Mouse (Mus musculus) lung, embryonic 15.5 days (tissue): ENCODE data around the gene Fbxl15. TPM values are rescaled to one million over a fixed set of nuclear protein-coding genes. Genes with fewer than 3 reads are reported as not detected.

Source experiments
- ATAC-seq: fragments of 200-750 bp; cut with Nextera tagmentation; 2 replicates; pipeline ENCODE4 v1.8.0; 2017; ENCODE audit warnings: moderate number of reproducible peaks, borderline replicate concordance; ENCODE audit not compliant: low FRiP score, low TSS enrichment; ENCODE audit errors: extremely low read depth
- H3K27ac ChIP-seq: fragments of 300-500 bp; sonication (generic); 2 replicates; pipeline ENCODE4 v1.5.1; 2015; ENCODE audit warnings: moderate library complexity, mild to moderate bottlenecking, inconsistent platforms
- H3K27me3 ChIP-seq: fragments of 300-500 bp; sonication (generic); 2 replicates; pipeline ENCODE4 v1.6.1; 2015; ENCODE audit warnings: inconsistent platforms
- H3K36me3 ChIP-seq: fragments of 300-500 bp; sonication (generic); 2 replicates; pipeline ENCODE4 v1.6.1; 2015; ENCODE audit warnings: inconsistent platforms
- H3K4me1 ChIP-seq: fragments of 300-500 bp; sonication (generic); 2 replicates; pipeline ENCODE4 v1.6.1; 2015; ENCODE audit warnings: inconsistent platforms
- H3K4me2 ChIP-seq: fragments of 300-500 bp; sonication (generic); 2 replicates; pipeline ENCODE4 v1.6.1; 2015; ENCODE audit warnings: inconsistent platforms, mild to moderate bottlenecking, moderate library complexity
- H3K4me3 ChIP-seq: fragments of 300-500 bp; sonication (generic); 2 replicates; pipeline ENCODE4 v1.5.1; 2015; ENCODE audit warnings: mild to moderate bottlenecking, inconsistent platforms
- H3K9ac ChIP-seq: fragments of 300-500 bp; sonication (generic); 2 replicates; pipeline ENCODE4 v1.6.1; 2015; ENCODE audit warnings: inconsistent platforms
- H3K9me3 ChIP-seq: fragments of 300-500 bp; sonication (generic); 2 replicates; pipeline ENCODE4 v1.6.1; 2016; ENCODE audit warnings: inconsistent platforms
- WGBS: fragments of 180-500 bp; shearing (Covaris S2); methylation state at CpG from one replicate; pipeline ENCODE4 v1.1.7; 2015; 5-methylcytosine and 5-hydroxymethylcytosine counted together
- polyA plus RNA-seq: library from polyadenylated mRNA; unstranded; fragments of >200 nt; fragmentation: Nextera tagmentation; extraction: Ambion mirVana; gene quantifications from 2 replicates; pipeline ENCODE4 v1.2.1, GENCODE M21; 2015

Fbxl15 gene
- polyA plus RNA-seq: 13.3 and 14.2 TPM in 2 replicates

- no peaks in the 10 kb centered on the region for H3K9me3 ChIP-seq
- peak within 1 kb of the TSS; percentile 100 for H3K4me2 ChIP-seq
- H3K4me3 ChIP-seq: peak within 1 kb of the TSS; percentile 76
- peaks cover 27% of the 10 kb centered on the region for H3K4me1 ChIP-seq
- under 1% methylated on average over 81 of the region's 81 CpGs for WGBS
- peak within 1 kb of the TSS; percentile 70 for H3K9ac ChIP-seq
- ATAC-seq: peak; percentile 87
- H3K36me3 ChIP-seq: peaks cover 11% of the 10 kb centered on the region; the same call in 1 of the 2 replicates
- peaks cover 43% of the 10 kb centered on the region for H3K27me3 ChIP-seq
- peak within 1 kb of the TSS; percentile 89 for H3K27ac ChIP-seq
Measured at GRCm38 (mm10) chr19:46328081-46329030, at the start of gene Fbxl15. Gene Fbxl15 (plus strand): TSS chr19:46328184.

DNA sequence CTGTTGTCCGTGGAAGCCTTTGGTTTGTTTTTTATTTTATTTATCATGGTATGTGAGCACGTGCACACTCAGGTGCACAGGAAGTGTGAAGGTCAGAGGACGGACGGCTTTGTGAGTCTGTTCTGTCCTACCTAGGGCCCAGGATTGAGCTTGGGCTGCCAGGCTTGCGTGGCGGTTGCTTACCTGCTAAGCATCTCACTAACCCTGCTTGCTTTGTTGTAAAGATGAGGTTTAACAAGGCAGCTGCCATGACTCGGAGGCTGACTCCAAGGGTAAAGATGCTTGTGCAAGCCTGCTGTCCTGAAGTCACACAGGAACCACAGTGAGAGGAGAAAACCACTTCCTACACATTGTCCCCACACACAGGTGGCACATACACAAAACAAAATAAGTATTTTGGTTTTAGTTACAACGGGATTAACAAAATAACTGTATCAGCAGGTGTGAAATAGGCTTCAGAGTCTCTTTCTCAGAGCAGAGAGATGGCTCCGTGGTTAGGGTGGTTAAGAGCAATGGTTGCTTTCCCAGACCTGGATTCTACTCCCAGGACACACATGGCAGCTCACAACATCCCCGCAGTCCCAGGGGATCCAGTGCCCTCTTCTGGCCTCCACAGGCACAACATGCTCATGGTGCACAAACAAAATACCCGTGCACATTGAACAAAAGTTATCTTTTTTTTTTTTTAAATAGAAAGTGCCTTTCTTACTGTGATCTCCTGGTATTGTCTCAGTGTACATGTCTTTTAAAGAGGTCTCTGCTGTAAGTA, 45.7 kb upstream of the Fbxl15 start:
- no peak for ATAC-seq
- no peak overlapping the region for H3K4me2 ChIP-seq
- WGBS: 94% methylated on average over 11 of the region's 11 CpGs

GRCm38 (mm10) chr19:46284686-46285085, 43.3 kb upstream of the Fbxl15 start:
- ATAC-seq: no peak
- Histone ChIP-seq H3K4me2 (no peak overlapping the region), H3K27ac (no peak overlapping the region), H3K36me3 (peaks cover 63% of the 10 kb centered on the region), H3K9me3 (no peaks in the 10 kb centered on the region), H3K4me1 (no peaks in the 10 kb centered on the region), H3K4me3 (no peak overlapping the region), H3K27me3 (no peaks in the 10 kb centered on the region), H3K9ac (no peak overlapping the region)
- 94% methylated on average over 4 of the region's 4 CpGs for WGBS

More for the DNA sequence above, 45.7 kb upstream of the Fbxl15 start:
- no peak overlapping the region for H3K9ac ChIP-seq
- H3K9me3 ChIP-seq: no peaks in the 10 kb centered on the region
- H3K4me3 ChIP-seq: no peak overlapping the region
- H3K36me3 ChIP-seq: peaks cover 71% of the 10 kb centered on the region
- no peaks in the 10 kb centered on the region for H3K4me1 ChIP-seq
- H3K27me3 ChIP-seq: no peaks in the 10 kb centered on the region
- H3K27ac ChIP-seq: no peak overlapping the region

- H3K4me2 ChIP-seq: no peak overlapping the region
- no peak overlapping the region for H3K27ac ChIP-seq
- H3K4me1 ChIP-seq: no peaks in the 10 kb centered on the region
- 82% methylated on average over 7 of the region's 7 CpGs for WGBS
- no peak overlapping the region for H3K4me3 ChIP-seq
- peaks cover 53% of the 10 kb centered on the region for H3K36me3 ChIP-seq
- H3K9me3 ChIP-seq: no peaks in the 10 kb centered on the region
- no peak overlapping the region for H3K9ac ChIP-seq
- no peaks in the 10 kb centered on the region for H3K27me3 ChIP-seq
- no peak for ATAC-seq
Measured at GRCm38 (mm10) chr19:46285631-46286030, 42.4 kb upstream of the Fbxl15 start.

DNA sequence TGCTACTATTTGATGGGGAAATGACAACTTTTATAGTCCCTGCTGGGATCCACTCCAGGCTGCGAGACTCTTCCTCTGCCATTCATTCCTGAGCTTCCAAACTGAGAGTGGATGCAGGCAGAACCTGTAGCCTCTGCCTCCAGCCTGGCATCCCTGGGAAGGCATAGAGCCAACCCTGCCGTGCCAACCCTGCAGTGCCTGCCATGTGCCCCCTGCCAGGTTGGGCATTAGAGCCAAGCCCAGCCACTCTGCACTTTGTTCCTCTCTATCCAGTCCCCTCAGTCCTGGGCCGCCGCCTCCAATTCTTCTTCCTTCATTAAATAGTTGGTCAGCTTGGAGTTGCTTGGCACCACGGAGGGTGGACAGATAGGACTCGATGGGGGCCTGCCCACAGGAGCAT, 41.9 kb upstream of the Fbxl15 start:
- 84% methylated on average over 6 of the region's 6 CpGs for WGBS
- no peak for ATAC-seq
- no peak overlapping the region for H3K9ac ChIP-seq
- H3K9me3 ChIP-seq: no peaks in the 10 kb centered on the region
- H3K4me3 ChIP-seq: no peak overlapping the region
- peaks cover 50% of the 10 kb centered on the region for H3K36me3 ChIP-seq
- H3K4me2 ChIP-seq: no peak overlapping the region
- no peak overlapping the region for H3K27ac ChIP-seq
- no peaks in the 10 kb centered on the region for H3K4me1 ChIP-seq
- no peaks in the 10 kb centered on the region for H3K27me3 ChIP-seq

- H3K36me3 ChIP-seq: peaks cover 41% of the 10 kb centered on the region
- no peaks in the 10 kb centered on the region for H3K9me3 ChIP-seq
- H3K27ac ChIP-seq: no peak overlapping the region
- no peak overlapping the region for H3K9ac ChIP-seq
- no peak for ATAC-seq
- no peaks in the 10 kb centered on the region for H3K27me3 ChIP-seq
- no peaks in the 10 kb centered on the region for H3K4me1 ChIP-seq
- no peak overlapping the region for H3K4me2 ChIP-seq
- WGBS: 91% methylated on average over 3 of the region's 3 CpGs
- no peak overlapping the region for H3K4me3 ChIP-seq
Measured at GRCm38 (mm10) chr19:46286926-46287325, 41.1 kb upstream of the Fbxl15 start.

- Histone ChIP-seq H3K27me3 (peaks cover 3% of the 10 kb centered on the region; the same call in 1 of the 2 replicates), H3K9me3 (no peaks in the 10 kb centered on the region), H3K36me3 (peaks cover 35% of the 10 kb centered on the region), H3K4me3 (no peak overlapping the region), H3K4me2 (no peak overlapping the region), H3K4me1 (no peaks in the 10 kb centered on the region), H3K27ac (no peak overlapping the region), H3K9ac (no peak overlapping the region)
- 86% methylated on average over 3 of the region's 3 CpGs for WGBS
- no peak for ATAC-seq
Measured at GRCm38 (mm10) chr19:46287566-46287965, 40.4 kb upstream of the Fbxl15 start.

DNA sequence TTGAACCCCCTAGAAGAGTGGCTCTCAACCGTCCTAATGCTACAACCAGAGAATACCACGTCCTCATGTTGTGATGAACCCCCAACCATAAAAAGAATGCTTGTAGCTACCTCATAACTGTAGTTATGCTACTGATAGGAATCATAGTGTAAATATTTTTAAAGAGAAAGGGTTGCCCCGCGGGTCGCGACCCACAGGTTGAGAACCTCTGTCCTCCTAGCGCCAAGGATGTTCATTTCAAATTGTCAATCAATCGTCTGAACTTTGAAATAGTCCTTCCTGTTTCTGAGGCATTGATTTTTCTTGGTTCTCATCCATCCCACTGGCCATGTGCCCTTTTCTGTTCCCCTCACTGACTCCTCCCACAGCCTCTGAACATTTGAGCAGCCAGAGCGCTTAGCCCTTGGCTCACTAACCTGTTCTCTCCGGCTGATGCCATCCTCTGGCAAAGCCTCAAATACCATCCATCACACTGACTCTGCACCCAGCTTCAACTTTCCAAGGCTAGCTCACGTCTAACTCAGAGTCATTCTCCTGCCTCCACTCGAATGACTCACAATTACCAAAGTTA, 37.4 kb upstream of the Fbxl15 start:
- no peak overlapping the region for H3K4me3 ChIP-seq
- no peaks in the 10 kb centered on the region for H3K4me1 ChIP-seq
- 58% methylated on average over 12 of the region's 12 CpGs for WGBS
- H3K27ac ChIP-seq: no peak overlapping the region
- no peak for ATAC-seq
- H3K4me2 ChIP-seq: no peak overlapping the region
- H3K9ac ChIP-seq: no peak overlapping the region
- no peaks in the 10 kb centered on the region for H3K9me3 ChIP-seq
- peaks cover 10% of the 10 kb centered on the region; the same call in 1 of the 2 replicates for H3K27me3 ChIP-seq
- peaks cover 5% of the 10 kb centered on the region for H3K36me3 ChIP-seq

DNA sequence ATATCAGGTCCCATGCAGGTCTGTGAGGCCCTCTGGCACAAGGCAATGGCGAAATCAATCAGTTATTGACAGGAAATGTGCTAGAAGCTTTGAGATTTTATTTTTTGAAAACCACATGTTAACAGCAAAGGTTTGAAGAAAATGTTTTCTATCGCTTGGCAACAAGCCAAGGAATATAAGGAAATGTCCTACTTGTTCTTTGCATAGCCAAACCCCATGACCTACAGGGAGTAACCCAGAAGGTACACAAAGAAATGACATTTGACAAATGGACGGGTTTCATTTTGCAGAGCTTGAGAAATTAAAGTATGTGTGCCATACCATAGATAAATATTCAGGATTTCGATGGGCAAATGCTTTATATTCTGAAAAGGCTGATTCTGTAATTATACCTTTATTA, 31.0 kb upstream of the Fbxl15 start:
- Histone ChIP-seq H3K27me3 (peaks cover 10% of the 10 kb centered on the region; the same call in 1 of the 2 replicates), H3K4me1 (no peaks in the 10 kb centered on the region), H3K9ac (no peak overlapping the region), H3K36me3 (no peaks in the 10 kb centered on the region), H3K9me3 (no peaks in the 10 kb centered on the region), H3K4me3 (no peak overlapping the region), H3K4me2 (no peak overlapping the region), H3K27ac (no peak overlapping the region)
- WGBS: 61% methylated on average over 4 of the region's 4 CpGs
- no peak for ATAC-seq

DNA sequence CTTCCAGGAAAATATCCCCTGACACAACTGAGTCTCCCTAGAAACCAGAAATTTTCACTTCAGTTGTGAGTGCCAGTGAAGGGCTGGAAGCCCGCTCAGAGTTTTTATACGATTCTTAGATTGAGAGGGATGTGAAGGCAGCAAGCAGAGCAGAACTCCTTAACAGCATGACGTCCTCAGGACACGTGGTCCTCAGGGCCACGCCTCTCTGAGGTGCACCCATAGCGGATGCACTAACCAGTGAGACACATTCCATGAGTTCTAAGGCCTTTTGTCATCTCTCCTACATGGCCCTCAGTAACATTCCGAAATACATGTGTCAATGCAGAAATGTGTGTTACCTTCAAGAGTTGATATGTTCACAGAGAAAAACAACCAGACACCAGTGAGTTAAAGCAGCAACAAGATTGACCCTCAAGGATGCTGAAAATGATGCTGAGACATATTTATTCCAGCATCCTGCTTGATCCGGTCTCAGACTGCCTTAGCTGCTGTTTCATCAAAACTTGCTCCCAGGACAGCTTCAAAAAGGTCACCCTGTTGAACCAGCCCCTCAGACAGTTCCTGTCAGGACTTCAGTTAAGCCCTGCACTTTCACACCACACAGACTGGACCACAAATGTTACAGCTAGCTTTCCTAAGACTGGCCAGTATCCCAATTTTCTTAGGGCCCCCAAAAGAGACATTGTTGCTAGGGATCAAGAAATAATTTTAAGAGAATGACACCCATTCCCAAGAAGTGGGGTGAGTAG, 27.5 kb upstream of the Fbxl15 start:
- Histone ChIP-seq H3K36me3 (no peaks in the 10 kb centered on the region), H3K9me3 (no peaks in the 10 kb centered on the region), H3K27me3 (no peaks in the 10 kb centered on the region), H3K27ac (no peak overlapping the region), H3K4me3 (no peak overlapping the region), H3K4me2 (no peak overlapping the region), H3K4me1 (peaks cover 12% of the 10 kb centered on the region), H3K9ac (no peak overlapping the region)
- no peak for ATAC-seq
- WGBS: 32% methylated on average over 8 of the region's 8 CpGs

DNA sequence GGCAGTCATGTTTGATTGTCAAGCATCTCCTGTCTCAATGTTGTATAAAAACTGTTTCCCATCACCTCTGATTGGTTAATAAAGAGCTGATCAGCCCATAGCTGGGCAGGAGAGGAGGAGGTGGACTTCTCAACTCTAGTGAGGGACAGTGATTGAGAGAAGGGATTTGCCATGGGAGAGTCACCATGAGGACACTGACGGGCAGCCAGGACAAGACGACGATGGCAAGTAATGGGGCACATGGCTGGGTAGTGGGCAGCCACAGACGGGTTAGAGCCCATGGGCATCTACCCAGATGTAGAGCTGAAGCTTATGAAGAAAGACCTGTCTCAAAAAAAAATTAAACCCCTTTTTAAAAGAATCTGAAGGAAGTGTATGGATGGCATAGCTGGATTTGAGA, 25.4 kb upstream of the Fbxl15 start:
- H3K27me3 ChIP-seq: peaks cover 8% of the 10 kb centered on the region; the same call in 1 of the 2 replicates
- no peak overlapping the region for H3K9ac ChIP-seq
- no peaks in the 10 kb centered on the region for H3K9me3 ChIP-seq
- no peak overlapping the region for H3K4me2 ChIP-seq
- H3K4me1 ChIP-seq: peaks cover 18% of the 10 kb centered on the region
- no peak overlapping the region for H3K27ac ChIP-seq
- H3K4me3 ChIP-seq: no peak overlapping the region
- no peaks in the 10 kb centered on the region for H3K36me3 ChIP-seq
- 92% methylated on average over 4 of the region's 4 CpGs for WGBS
- ATAC-seq: no peak
